In genomic region chr7:126377278-126378158, GRCm38 (mm10) we compare ENCODE assay signal across 8 mouse cellular contexts. TPM values are rescaled to one million over a fixed set of nuclear protein-coding genes. Genes with fewer than 3 reads are reported as not detected.
DNase-seq lines count a peak whose midpoint lies in the region; ATAC-seq lines count a peak whose summit lies in the region.

Spns1 (minus strand) TSS chr7:126377450.

- H3K4me1 ChIP-seq in brown adipose tissue, adult 24 weeks (ENCODE audit: control insufficient read depth, insufficient read depth, insufficient read length, low read length): peaks cover 9% of the 10 kb centered on the region
- H3K4me1 ChIP-seq in heart, embryonic 13.5 days: peaks cover 21% of the 10 kb centered on the region
- H3K4me1 ChIP-seq in liver, embryonic 12.5 days: peaks cover 37% of the 10 kb centered on the region
- peaks cover 11% of the 10 kb centered on the region for H3K4me1 ChIP-seq in stomach, embryonic 15.5 days

- peak within 1 kb of the TSS; percentile 95 for H3K9ac ChIP-seq in heart, embryonic 13.5 days
- peak within 1 kb of the TSS; percentile 89 for H3K9ac ChIP-seq in liver, embryonic 12.5 days
- peak within 1 kb of the TSS; percentile 69 for H3K9ac ChIP-seq in stomach, embryonic 15.5 days

- peak within 1 kb of the TSS; percentile 69 for H3K4me3 ChIP-seq in brown adipose tissue, adult 24 weeks (ENCODE audit: insufficient read depth, low read depth, low read length)
- H3K4me3 ChIP-seq in heart, embryonic 13.5 days: peak within 1 kb of the TSS; percentile 98
- peak within 1 kb of the TSS; percentile 94 for H3K4me3 ChIP-seq in liver, embryonic 12.5 days
- peak within 1 kb of the TSS; percentile 88 for H3K4me3 ChIP-seq in stomach, embryonic 15.5 days (replicated peaks)

- H3K4me2 ChIP-seq in heart, embryonic 13.5 days: peak within 1 kb of the TSS; percentile 98
- peak within 1 kb of the TSS; percentile 97 for H3K4me2 ChIP-seq in liver, embryonic 12.5 days
- H3K4me2 ChIP-seq in stomach, embryonic 15.5 days: peak within 1 kb of the TSS; percentile 95

- peak; percentile 91 for ATAC-seq in heart, embryonic 13.5 days (ENCODE audit: extremely low read depth, insufficient number of reproducible peaks, low FRiP score, low TSS enrichment)
- peak; percentile 93 for ATAC-seq in liver, embryonic 12.5 days
- peak; percentile 97 for ATAC-seq in stomach, embryonic 15.5 days (ENCODE audit: insufficient read depth, low FRiP score, low read depth)

- peaks cover 4% of the 10 kb centered on the region; the same call in 1 of the 2 replicates for H3K27me3 ChIP-seq in heart, embryonic 13.5 days (replicated peaks)
- H3K27me3 ChIP-seq in liver, embryonic 12.5 days (replicated peaks): no peaks in the 10 kb centered on the region
- H3K27me3 ChIP-seq in stomach, embryonic 15.5 days (replicated peaks): no peaks in the 10 kb centered on the region

- no peaks in the 10 kb centered on the region for H3K9me3 ChIP-seq in heart, embryonic 13.5 days
- H3K9me3 ChIP-seq in liver, embryonic 12.5 days (replicated peaks): no peaks in the 10 kb centered on the region
- H3K9me3 ChIP-seq in stomach, embryonic 15.5 days: no peaks in the 10 kb centered on the region

- H3K36me3 ChIP-seq in heart, embryonic 13.5 days: peaks cover 30% of the 10 kb centered on the region
- H3K36me3 ChIP-seq in liver, embryonic 12.5 days: peaks cover 30% of the 10 kb centered on the region
- H3K36me3 ChIP-seq in stomach, embryonic 15.5 days: peaks cover 5% of the 10 kb centered on the region; the same call in 1 of the 2 replicates

- WGBS in heart, embryonic 13.5 days: under 1% methylated on average over 33 of the region's 33 CpGs
- WGBS in liver, embryonic 12.5 days (ENCODE audit: insufficient replicate concordance): under 1% methylated on average over 33 of the region's 33 CpGs
- under 1% methylated on average over 33 of the region's 33 CpGs for WGBS in stomach, embryonic 15.5 days

- peak; percentile 97 for DNase-seq in CD4-positive, CD25-positive, alpha-beta regulatory T cell, adult 2 months (ENCODE audit: low read depth, low spot score)
- DNase-seq in fat pad, adult 2 months (ENCODE audit: extremely low read depth, low read depth, low spot score): peak; percentile 78
- DNase-seq in kidney, postnatal 10 days: peak; percentile 98
- DNase-seq in natural killer cell, adult 2 months (ENCODE audit: low spot score in 2 of 2): peak; percentile 90 to 94

- H3K27ac ChIP-seq in brown adipose tissue, adult 24 weeks (replicated peaks; ENCODE audit: low read depth, low read length): 0 out of 2 replicates have a peak within 1 kb of the TSS, but pooled peaks have one; percentile 6
- peak within 1 kb of the TSS; percentile 49 for H3K27ac ChIP-seq in heart, embryonic 13.5 days (replicated peaks)
- H3K27ac ChIP-seq in liver, embryonic 12.5 days: peak within 1 kb of the TSS; percentile 69
- peak within 1 kb of the TSS; percentile 55 for H3K27ac ChIP-seq in stomach, embryonic 15.5 days

RNA-seq across cellular contexts. Expression of gene Spns1, which starts in this region (rescaled TPM):
- 10.1 and 12.6 TPM in 2 replicates for polyA plus RNA-seq in brown adipose tissue, adult 24 weeks (2012; ENCODE audit: insufficient read depth, insufficient read length, missing spikeins)
- polyA plus RNA-seq in heart, embryonic 13.5 days (2015; fragmentation: Nextera tagmentation; extraction: Ambion mirVana): 43.7 and 44.9 TPM in 2 replicates
- polyA plus RNA-seq in liver, embryonic 12.5 days (2016; fragmentation: Nextera tagmentation; extraction: Ambion mirVana): 27.3 and 29.1 TPM in 2 replicates
- 42.4 and 53.8 TPM in 2 replicates for polyA plus RNA-seq in stomach, embryonic 15.5 days (2015; fragmentation: Nextera tagmentation; extraction: Ambion mirVana)

Comparison
In these comparisons a context has a peak if more than half of its experiments do, and no peak if none do; other contexts are left out.
1. Peak in every context shown above with its lines: DNase-seq, ATAC-seq, H3K4me3 ChIP-seq and H3K27ac ChIP-seq.
2. H3K27ac ChIP-seq: peak in every context shown above with its lines; median percentile 69 in liver, embryonic 12.5 days; 55 in stomach, embryonic 15.5 days; 49 in heart, embryonic 13.5 days; 6 in brown adipose tissue, adult 24 weeks.